Mouse (Mus musculus) embryonic fibroblast, embryonic 13.5 days (primary cell): ENCODE data around the gene Arhgef26.

Experiments used
- CTCF ChIP-seq: IDR thresholded peaks from 2 replicates; pipeline ENCODE4 v1.5.1; 2011; ENCODE audit warnings: mild to moderate bottlenecking, control low read depth, low read length, moderate library complexity, borderline replicate concordance; ENCODE audit not compliant: insufficient read depth
- POLR2A ChIP-seq: IDR thresholded peaks from 2 replicates; pipeline ENCODE4 v1.6.1; 2011; ENCODE audit warnings: low read depth, mild to moderate bottlenecking, control low read depth, low read length, moderate library complexity

- TF ChIP-seq CTCF = no peak
- TF ChIP-seq POLR2A = no peak
These were observed 72.3 kb downstream of the Arhgef26 start for GRCm38 (mm10) chr3:62410491-62410890.
